Mouse (Mus musculus) cerebellum, postnatal 10 days (tissue): ENCODE measurements around the gene Sfi1.
"Not testable (repeated sequence)": the region's sequence is repeated elsewhere in the genome, so short reads cannot be mapped to it uniquely, and the experiment has no call there.

Experiments
- DNase-seq, 2 experiments: peaks; one replicate each; pipeline ENCODE4 v3.0.0; 2021; ENCODE audit warnings: mixed read lengths in 2 of 2

Sfi1 gene

GRCm38 (mm10) chr11:3145359-3146165 lies 47.7 kb downstream of the Sfi1 start:
- DNase-seq = not testable (repeated sequence)

- peak in 1 of 2 experiments; percentile 19 for DNase-seq
Observed at GRCm38 (mm10) chr11:3143984-3144383, 49.3 kb downstream of the Sfi1 start.

GRCm38 (mm10) chr11:3142413-3142812 lies 50.9 kb downstream of the Sfi1 start:
- DNase-seq = peak; percentile 68 to 72

- DNase-seq = not testable (repeated sequence)
Observed at GRCm38 (mm10) chr11:3140967-3141535, 52.2 kb downstream of the Sfi1 start.

- DNase-seq = peak in 1 of 2 experiments; percentile 36
Observed at GRCm38 (mm10) chr11:3138323-3138722, 54.9 kb downstream of the Sfi1 start.

- DNase-seq = peak in 1 of 2 experiments; percentile 34
Observed at GRCm38 (mm10) chr11:3137279-3137678, 56.0 kb downstream of the Sfi1 start.

- DNase-seq = not testable (repeated sequence)
Observed at GRCm38 (mm10) chr11:3135956-3136355, 57.3 kb downstream of the Sfi1 start.

- not testable (repeated sequence) for DNase-seq
Observed at GRCm38 (mm10) chr11:3135391-3135790, 57.9 kb downstream of the Sfi1 start.

GRCm38 (mm10) chr11:3133360-3133759 lies 59.9 kb downstream of the Sfi1 start:
- not testable (repeated sequence) for DNase-seq

GRCm38 (mm10) chr11:3132957-3133356 lies 60.3 kb downstream of the Sfi1 start:
- peak in 1 of 2 experiments; percentile 36 for DNase-seq

- DNase-seq = peak; percentile 57 to 60
Observed at GRCm38 (mm10) chr11:3132001-3132400, 61.3 kb downstream of the Sfi1 start.

GRCm38 (mm10) chr11:3129852-3130251 lies 63.4 kb downstream of the Sfi1 start:
- DNase-seq = peak; percentile 61 to 69

GRCm38 (mm10) chr11:3129276-3129675 lies 64.0 kb downstream of the Sfi1 start:
- DNase-seq = not testable (repeated sequence)

- peak; percentile 53 to 68 for DNase-seq
Observed at GRCm38 (mm10) chr11:3127303-3127795, 65.9 kb downstream of the Sfi1 start.

- DNase-seq = peak; percentile 90 to 93
Observed at GRCm38 (mm10) chr11:3126478-3127302, 66.6 kb downstream of the Sfi1 start.

- peak in 1 of 2 experiments; percentile 23 for DNase-seq
Observed at GRCm38 (mm10) chr11:3125922-3126321, 67.3 kb downstream of the Sfi1 start.

GRCm38 (mm10) chr11:3124932-3125810 lies 68.1 kb downstream of the Sfi1 start:
- peak; percentile 37 to 57 for DNase-seq

- no peak for DNase-seq
Observed at GRCm38 (mm10) chr11:3114403-3114802, 78.9 kb downstream of the Sfi1 start.

- no peak for DNase-seq
Observed at GRCm38 (mm10) chr11:3106154-3106553, 87.1 kb downstream of the Sfi1 start.

- DNase-seq = no peak
Observed at GRCm38 (mm10) chr11:3105261-3105731, 88.0 kb downstream of the Sfi1 start.

- not testable (repeated sequence) for DNase-seq
Observed at GRCm38 (mm10) chr11:3104501-3105260, 88.6 kb downstream of the Sfi1 start.
